Mouse (Mus musculus): Measurements from ENCODE around the gene Slc10a7.

DNA sequence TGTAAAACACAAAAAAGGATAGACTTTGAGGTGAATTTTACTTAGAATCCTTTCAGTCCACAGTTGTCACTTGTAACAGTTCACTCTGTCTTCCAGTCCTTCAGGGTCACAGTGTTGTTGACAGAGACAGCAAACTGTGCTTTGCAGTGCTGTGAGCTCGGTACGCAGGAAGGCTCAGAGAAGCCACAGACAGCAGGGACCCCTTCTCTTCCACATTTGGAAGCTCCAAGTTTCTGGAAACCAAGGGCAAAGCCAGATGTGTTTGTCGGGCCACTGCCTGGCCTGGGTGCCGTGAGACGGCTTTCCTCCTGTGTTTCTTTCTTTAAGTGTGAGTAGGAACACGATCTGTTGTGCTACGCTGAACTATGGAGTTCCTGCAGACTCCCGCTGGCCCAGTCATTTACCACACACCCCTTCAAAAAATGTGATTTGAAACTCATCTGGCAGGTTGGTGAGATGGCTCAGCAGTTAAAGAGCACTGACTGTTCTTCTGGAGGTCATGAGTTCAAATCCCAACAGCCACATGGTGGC is 126.2 kb downstream of the Slc10a7 start:
- TF ChIP-seq CTCF (IDR thresholded peaks at IDR 0.05; ENCODE audit: extremely low read depth, insufficient read length, insufficient replicate concordance, low read depth, low read length) (no peak), POLR2A (IDR thresholded peaks at IDR 0.05; ENCODE audit: low read depth, low read length) (no peak)
